9 mouse cellular contexts compared by ENCODE assay signal in the genomic region with DNA sequence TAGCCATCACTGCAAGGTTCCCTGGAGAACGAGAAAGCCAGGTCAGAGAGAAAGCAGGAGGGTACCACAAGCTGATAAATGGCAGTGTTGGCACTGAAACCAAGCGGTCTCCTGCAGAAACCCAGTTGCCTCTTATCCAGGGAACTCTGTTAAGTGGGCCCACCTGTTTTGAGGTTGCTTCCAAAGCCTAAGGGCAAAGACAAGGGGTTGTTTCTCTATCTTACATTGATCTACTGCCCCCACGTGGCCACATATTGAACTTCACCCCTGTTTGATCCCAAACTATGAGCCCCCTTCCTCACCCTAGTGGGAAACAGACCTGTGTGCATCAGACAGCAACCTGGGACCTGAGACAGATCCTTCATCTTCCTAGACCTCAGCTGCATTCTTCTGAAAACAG. TPM values are rescaled to one million over a fixed set of nuclear protein-coding genes. Genes with fewer than 3 reads are reported as not detected.
DNase-seq lines count a peak whose midpoint lies in the region; ATAC-seq lines count a peak whose summit lies in the region.
"Had no signal": no experiment of that assay in that cellular context is flagged by ENCODE, and none has a peak within 500 bp of the region (broad histone marks: within the 10 kb centered on the region; RNA-seq: fewer than 3 reads in every experiment).

No protein-coding gene starts in this region.

- H3K4me1 ChIP-seq in forebrain, embryonic 13.5 days, result no peaks in the 10 kb centered on the region
- 0 out of 2 replicates have a peak, but pooled peaks cover 2% of the 10 kb centered on the region for H3K4me1 ChIP-seq in hindbrain, embryonic 13.5 days (replicated peaks)

- ATAC-seq in cerebellum, adult (ENCODE audit: insufficient number of reproducible peaks, low FRiP score, low TSS enrichment), result no peak
- peak; percentile 17; the same call in 1 of the 2 replicates for ATAC-seq in forebrain, embryonic 13.5 days
- peak; percentile 29; the same call in 1 of the 2 replicates for ATAC-seq in hindbrain, embryonic 13.5 days (ENCODE audit: low FRiP score)

- 30% methylated on average over 3 of the region's 3 CpGs for WGBS in forebrain, embryonic 13.5 days
- 39% methylated on average over 3 of the region's 3 CpGs for WGBS in hindbrain, embryonic 13.5 days

- no peaks in the 10 kb centered on the region for H3K36me3 ChIP-seq in forebrain, embryonic 13.5 days (ENCODE audit: poor library complexity, severe bottlenecking)
- H3K36me3 ChIP-seq in hindbrain, embryonic 13.5 days, result no peaks in the 10 kb centered on the region
- H3K36me3 ChIP-seq: limb, embryonic 15.5 days had no signal

- no peak overlapping the region for H3K4me2 ChIP-seq in forebrain, embryonic 13.5 days
- no peak overlapping the region for H3K4me2 ChIP-seq in hindbrain, embryonic 13.5 days
- H3K4me2 ChIP-seq: limb, embryonic 15.5 days had no signal

- peaks cover 4% of the 10 kb centered on the region; the same call in 1 of the 2 replicates for H3K27me3 ChIP-seq in forebrain, embryonic 13.5 days
- H3K27me3 ChIP-seq in hindbrain, embryonic 13.5 days, result peaks cover 4% of the 10 kb centered on the region; the same call in 1 of the 2 replicates
- H3K27me3 ChIP-seq: limb, embryonic 15.5 days had no signal

- H3K9me3 ChIP-seq in forebrain, embryonic 13.5 days (replicated peaks), result no peaks in the 10 kb centered on the region
- no peaks in the 10 kb centered on the region for H3K9me3 ChIP-seq in hindbrain, embryonic 13.5 days
- H3K9me3 ChIP-seq: limb, embryonic 15.5 days had no signal

- H3K9ac ChIP-seq in forebrain, embryonic 13.5 days, result no peak overlapping the region
- no peak overlapping the region for H3K9ac ChIP-seq in hindbrain, embryonic 13.5 days
- H3K9ac ChIP-seq: limb, embryonic 15.5 days had no signal

- H3K4me3 ChIP-seq in forebrain, embryonic 13.5 days, result no peak overlapping the region
- no peak overlapping the region for H3K4me3 ChIP-seq in hindbrain, embryonic 13.5 days
- H3K4me3 ChIP-seq: limb, embryonic 15.5 days had no signal

- peak; percentile 23 to 24 for DNase-seq in cerebellum, adult 18-20 months
- peak; percentile 58 for DNase-seq in adrenal gland, postnatal 25 days
- DNase-seq in layer of hippocampus, postnatal 10 days (ENCODE audit: low spot score in 2 of 2), result peak; percentile 80
- DNase-seq in lung, postnatal 25 days (ENCODE audit: low spot score), result peak; percentile 62
- peak; percentile 42 to 69 for DNase-seq in spleen, postnatal 10 days (ENCODE audit: low spot score in 2 of 2)

- no peak overlapping the region for H3K27ac ChIP-seq in forebrain, embryonic 13.5 days
- no peak overlapping the region for H3K27ac ChIP-seq in hindbrain, embryonic 13.5 days
- H3K27ac ChIP-seq: limb, embryonic 15.5 days had no signal

RNA-seq across cellular contexts. Expression of a gene that starts 42.2 kb away (rescaled TPM):
- 10.0 and 13.1 TPM in 2 replicates for total RNA-seq in adrenal gland, postnatal 25 days (2021)
- 13.5 and 13.8 TPM in 2 replicates for polyA plus RNA-seq in forebrain, embryonic 13.5 days (2015; fragmentation: Nextera tagmentation; extraction: Ambion mirVana)
- 7.4 and 8.0 TPM in 2 replicates for polyA plus RNA-seq in hindbrain, embryonic 13.5 days (2015; fragmentation: Nextera tagmentation; extraction: Ambion mirVana)
- 1 to 10 TPM; 6.0 TPM for total RNA-seq in layer of hippocampus, postnatal 10 days (2021)

Comparison
In these comparisons a context has a peak if more than half of its experiments do, and no peak if none do; other contexts are left out.
1. DNase-seq: peak in every context shown above with its lines; median percentile 80 in layer of hippocampus, postnatal 10 days; 62 in lung, postnatal 25 days; 58 in adrenal gland, postnatal 25 days; 56 in spleen, postnatal 10 days; 24 in cerebellum, adult 18-20 months.